Mouse (Mus musculus): ENCODE results near the gene Fam229b. TPM values are rescaled to one million over a fixed set of nuclear protein-coding genes. Genes with fewer than 3 reads are reported as not detected.
A peak's percentile ranks its signal among the peaks of the same experiment; 100 is the strongest.

Gene Fam229b
- polyA plus RNA-seq, 1 experiment from 2014 or later = 5.3 TPM

GRCm38 (mm10) chr10:39167611-39168010 lies 33.9 kb upstream of the Fam229b start:
- Histone ChIP-seq H3K9me3 (ENCODE audit: control insufficient read depth, low read length) (no peaks in the 10 kb centered on the region), H3K9ac (ENCODE audit: low read depth, low read length) (no peak overlapping the region), H3K36me3 (ENCODE audit: control insufficient read depth, insufficient read depth, low read length) (no peaks in the 10 kb centered on the region), H3K27me3 (replicated peaks; ENCODE audit: control insufficient read depth, insufficient read depth, low read length) (no peaks in the 10 kb centered on the region), H3K27ac (ENCODE audit: low read length) (no peak overlapping the region), H3K4me1 (ENCODE audit: control insufficient read depth, insufficient read depth, low read length) (peaks cover 19% of the 10 kb centered on the region), H3K4me3 (ENCODE audit: low read length) (no peak overlapping the region), H3K4me2 (ENCODE audit: low read depth, low read length) (no peak overlapping the region)
- WGBS = 75% methylated on average over 11 of the region's 11 CpGs
- ATAC-seq = no peak

- H3K4me3 ChIP-seq (ENCODE audit: low read length) = peak overlapping the region; percentile 20
- no peaks in the 10 kb centered on the region for H3K9me3 ChIP-seq (ENCODE audit: control insufficient read depth, low read length)
- H3K4me2 ChIP-seq (ENCODE audit: low read depth, low read length) = no peak overlapping the region; the same call in 1 of the 2 replicates
- 22% methylated on average over 11 of the region's 11 CpGs for WGBS
- no peaks in the 10 kb centered on the region for H3K27me3 ChIP-seq (replicated peaks; ENCODE audit: control insufficient read depth, insufficient read depth, low read length)
- no peaks in the 10 kb centered on the region for H3K36me3 ChIP-seq (ENCODE audit: control insufficient read depth, insufficient read depth, low read length)
- peak overlapping the region; percentile 23; the same call in 1 of the 2 replicates for H3K9ac ChIP-seq (ENCODE audit: low read depth, low read length)
- ATAC-seq = 0 out of 2 replicates have a peak, but pooled peaks have one; percentile 18
- peaks cover 13% of the 10 kb centered on the region for H3K4me1 ChIP-seq (ENCODE audit: control insufficient read depth, insufficient read depth, low read length)
- peak overlapping the region; percentile 40; the same call in 1 of the 2 replicates for H3K27ac ChIP-seq (ENCODE audit: low read length)
These were observed 32.0 kb upstream of the Fam229b start for GRCm38 (mm10) chr10:39165632-39166115.

GRCm38 (mm10) chr10:39163694-39164093 lies 30.0 kb upstream of the Fam229b start, which contains the start of gene Ccn6:
TSS of gene Ccn6 (minus strand) at chr10:39163794.
- peak within 1 kb of the TSS; percentile 4; the same call in 1 of the 2 replicates for H3K4me3 ChIP-seq (ENCODE audit: low read length)
- no peak for ATAC-seq
- 88% methylated on average over 10 of the region's 10 CpGs for WGBS

GRCm38 (mm10) chr10:39162666-39163484 lies 29.2 kb upstream of the Fam229b start:
- 23% methylated on average over 18 of the region's 18 CpGs for WGBS
- Histone ChIP-seq H3K27ac (ENCODE audit: low read length) (no peak overlapping the region), H3K36me3 (ENCODE audit: control insufficient read depth, insufficient read depth, low read length) (no peaks in the 10 kb centered on the region), H3K9me3 (ENCODE audit: control insufficient read depth, low read length) (no peaks in the 10 kb centered on the region), H3K4me2 (ENCODE audit: low read depth, low read length) (peak overlapping the region; percentile 34), H3K27me3 (replicated peaks; ENCODE audit: control insufficient read depth, insufficient read depth, low read length) (no peaks in the 10 kb centered on the region), H3K4me1 (ENCODE audit: control insufficient read depth, insufficient read depth, low read length) (peaks cover 8% of the 10 kb centered on the region; the same call in 1 of the 2 replicates), H3K9ac (ENCODE audit: low read depth, low read length) (0 out of 2 replicates have a peak overlapping the region, but pooled peaks have one; percentile 20), H3K4me3 (ENCODE audit: low read length) (peak overlapping the region; percentile 4; the same call in 1 of the 2 replicates)
- no peak for ATAC-seq

More at GRCm38 (mm10) chr10:39163694-39164093, 30.0 kb upstream of the Fam229b start, which contains the start of gene Ccn6:
- no peaks in the 10 kb centered on the region for H3K36me3 ChIP-seq (ENCODE audit: control insufficient read depth, insufficient read depth, low read length)
- H3K4me1 ChIP-seq (ENCODE audit: control insufficient read depth, insufficient read depth, low read length) = peaks cover 8% of the 10 kb centered on the region; the same call in 1 of the 2 replicates
- H3K9ac ChIP-seq (ENCODE audit: low read depth, low read length) = 0 out of 2 replicates have a peak within 1 kb of the TSS, but pooled peaks have one; percentile 20
- H3K27me3 ChIP-seq (replicated peaks; ENCODE audit: control insufficient read depth, insufficient read depth, low read length) = no peaks in the 10 kb centered on the region
- no peak within 1 kb of the TSS for H3K27ac ChIP-seq (ENCODE audit: low read length)
- no peaks in the 10 kb centered on the region for H3K9me3 ChIP-seq (ENCODE audit: control insufficient read depth, low read length)
- H3K4me2 ChIP-seq (ENCODE audit: low read depth, low read length) = peak within 1 kb of the TSS; percentile 34

- no peak overlapping the region for H3K4me3 ChIP-seq (ENCODE audit: low read length)
- no peak for ATAC-seq
- 100% methylated on average over 1 of the region's 1 CpGs for WGBS
- no peaks in the 10 kb centered on the region for H3K36me3 ChIP-seq (ENCODE audit: control insufficient read depth, insufficient read depth, low read length)
- H3K4me1 ChIP-seq (ENCODE audit: control insufficient read depth, insufficient read depth, low read length) = peaks cover 8% of the 10 kb centered on the region; the same call in 1 of the 2 replicates
- H3K27ac ChIP-seq (ENCODE audit: low read length) = no peak overlapping the region
- no peaks in the 10 kb centered on the region for H3K9me3 ChIP-seq (ENCODE audit: control insufficient read depth, low read length)
- H3K9ac ChIP-seq (ENCODE audit: low read depth, low read length) = no peak overlapping the region
- no peak overlapping the region for H3K4me2 ChIP-seq (ENCODE audit: low read depth, low read length)
- H3K27me3 ChIP-seq (replicated peaks; ENCODE audit: control insufficient read depth, insufficient read depth, low read length) = no peaks in the 10 kb centered on the region
These were observed 27.7 kb upstream of the Fam229b start for GRCm38 (mm10) chr10:39161406-39161805.

- Histone ChIP-seq H3K9me3 (ENCODE audit: control insufficient read depth, low read length) (no peaks in the 10 kb centered on the region), H3K27me3 (replicated peaks; ENCODE audit: control insufficient read depth, insufficient read depth, low read length) (no peaks in the 10 kb centered on the region), H3K36me3 (ENCODE audit: control insufficient read depth, insufficient read depth, low read length) (no peaks in the 10 kb centered on the region), H3K4me2 (ENCODE audit: low read depth, low read length) (no peak overlapping the region), H3K9ac (ENCODE audit: low read depth, low read length) (no peak overlapping the region), H3K4me3 (ENCODE audit: low read length) (no peak overlapping the region), H3K27ac (ENCODE audit: low read length) (no peak overlapping the region), H3K4me1 (ENCODE audit: control insufficient read depth, insufficient read depth, low read length) (0 out of 2 replicates have a peak, but pooled peaks cover 7% of the 10 kb centered on the region)
- WGBS = 63% methylated on average over 12 of the region's 12 CpGs
- ATAC-seq = no peak
These were observed 24.6 kb upstream of the Fam229b start for GRCm38 (mm10) chr10:39158306-39158705.

- Histone ChIP-seq H3K27me3 (replicated peaks; ENCODE audit: control insufficient read depth, insufficient read depth, low read length) (no peaks in the 10 kb centered on the region), H3K4me2 (ENCODE audit: low read depth, low read length) (no peak overlapping the region), H3K4me1 (ENCODE audit: control insufficient read depth, insufficient read depth, low read length) (no peaks in the 10 kb centered on the region), H3K9ac (ENCODE audit: low read depth, low read length) (no peak overlapping the region), H3K4me3 (ENCODE audit: low read length) (no peak overlapping the region), H3K9me3 (ENCODE audit: control insufficient read depth, low read length) (no peaks in the 10 kb centered on the region), H3K36me3 (ENCODE audit: control insufficient read depth, insufficient read depth, low read length) (no peaks in the 10 kb centered on the region), H3K27ac (ENCODE audit: low read length) (no peak overlapping the region)
- no peak for ATAC-seq
- WGBS = 94% methylated on average over 1 of the region's 1 CpGs
These were observed 23.6 kb upstream of the Fam229b start for GRCm38 (mm10) chr10:39157321-39157720.

- H3K4me2 ChIP-seq (ENCODE audit: low read depth, low read length) = no peak overlapping the region
- H3K27me3 ChIP-seq (replicated peaks; ENCODE audit: control insufficient read depth, insufficient read depth, low read length) = no peaks in the 10 kb centered on the region
- no peaks in the 10 kb centered on the region for H3K4me1 ChIP-seq (ENCODE audit: control insufficient read depth, insufficient read depth, low read length)
- H3K36me3 ChIP-seq (ENCODE audit: control insufficient read depth, insufficient read depth, low read length) = no peaks in the 10 kb centered on the region
- 82% methylated on average over 5 of the region's 5 CpGs for WGBS
- no peak overlapping the region for H3K27ac ChIP-seq (ENCODE audit: low read length)
- ATAC-seq = no peak
- no peak overlapping the region for H3K9ac ChIP-seq (ENCODE audit: low read depth, low read length)
- H3K4me3 ChIP-seq (ENCODE audit: low read length) = no peak overlapping the region
- H3K9me3 ChIP-seq (ENCODE audit: control insufficient read depth, low read length) = no peaks in the 10 kb centered on the region
These were observed 23.0 kb upstream of the Fam229b start for GRCm38 (mm10) chr10:39156719-39157118.

- ATAC-seq = no peak
- no peaks in the 10 kb centered on the region for H3K4me1 ChIP-seq (ENCODE audit: control insufficient read depth, insufficient read depth, low read length)
- WGBS = 85% methylated on average over 12 of the region's 12 CpGs
- no peaks in the 10 kb centered on the region for H3K27me3 ChIP-seq (replicated peaks; ENCODE audit: control insufficient read depth, insufficient read depth, low read length)
- H3K9me3 ChIP-seq (ENCODE audit: control insufficient read depth, low read length) = no peaks in the 10 kb centered on the region
- H3K36me3 ChIP-seq (ENCODE audit: control insufficient read depth, insufficient read depth, low read length) = peaks cover 11% of the 10 kb centered on the region; the same call in 1 of the 2 replicates
- H3K4me2 ChIP-seq (ENCODE audit: low read depth, low read length) = no peak overlapping the region
- no peak overlapping the region for H3K9ac ChIP-seq (ENCODE audit: low read depth, low read length)
- no peak overlapping the region for H3K4me3 ChIP-seq (ENCODE audit: low read length)
- H3K27ac ChIP-seq (ENCODE audit: low read length) = no peak overlapping the region
These were observed 8.5 kb upstream of the Fam229b start for GRCm38 (mm10) chr10:39142216-39142615.

All from intestine, embryonic 16.5 days (tissue).